Mouse (Mus musculus) olfactory bulb, adult 2 months (tissue): ENCODE measurements around the gene Lss.

Source experiments
- CTCF ChIP-seq: fragments of 200-500 bp; IDR thresholded peaks from 2 replicates; pipeline ENCODE4 v1.5.1; 2012; ENCODE audit warnings: low read depth, mild to moderate bottlenecking, low read length, moderate library complexity; ENCODE audit not compliant: insufficient read depth
- POLR2A ChIP-seq: fragments of 200-500 bp; IDR thresholded peaks from 2 replicates; pipeline ENCODE4 v1.6.1; 2012; ENCODE audit warnings: mild to moderate bottlenecking, low read depth, low read length, moderate library complexity; ENCODE audit not compliant: insufficient read depth

DNA sequence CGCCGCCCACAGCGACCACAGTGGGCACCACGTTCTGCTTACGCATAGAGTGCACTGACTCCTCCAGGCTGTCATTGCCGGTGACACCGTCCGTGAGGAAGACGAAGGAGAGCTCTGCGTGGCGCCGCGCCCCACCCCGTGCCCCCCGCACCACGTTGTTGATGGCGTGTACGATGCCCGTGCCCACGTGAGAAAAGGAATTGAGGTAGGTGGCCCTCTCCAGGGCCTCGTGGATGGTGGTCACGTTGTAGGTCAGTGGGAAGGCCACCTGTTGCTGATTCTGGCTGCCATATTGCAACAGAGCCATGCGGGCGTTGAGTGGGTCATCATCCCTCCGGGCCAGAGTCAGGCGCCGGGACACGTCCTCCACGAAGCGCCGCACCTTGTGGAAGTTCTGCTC, 65.0 kb downstream of the Lss start:
- TF ChIP-seq POLR2A: no peak
- no peak for TF ChIP-seq CTCF
